Mouse (Mus musculus): ENCODE measurements around the gene Ssb. TPM values are rescaled to one million over a fixed set of nuclear protein-coding genes. Genes with fewer than 3 reads are reported as not detected.
"Not testable (repeated sequence)": the region's sequence is repeated elsewhere in the genome, so short reads cannot be mapped to it uniquely, and the experiment has no call there.

Ssb gene
- total RNA-seq, 4 experiments from 2014 or later = 107 to 135 (median 129) TPM

DNA sequence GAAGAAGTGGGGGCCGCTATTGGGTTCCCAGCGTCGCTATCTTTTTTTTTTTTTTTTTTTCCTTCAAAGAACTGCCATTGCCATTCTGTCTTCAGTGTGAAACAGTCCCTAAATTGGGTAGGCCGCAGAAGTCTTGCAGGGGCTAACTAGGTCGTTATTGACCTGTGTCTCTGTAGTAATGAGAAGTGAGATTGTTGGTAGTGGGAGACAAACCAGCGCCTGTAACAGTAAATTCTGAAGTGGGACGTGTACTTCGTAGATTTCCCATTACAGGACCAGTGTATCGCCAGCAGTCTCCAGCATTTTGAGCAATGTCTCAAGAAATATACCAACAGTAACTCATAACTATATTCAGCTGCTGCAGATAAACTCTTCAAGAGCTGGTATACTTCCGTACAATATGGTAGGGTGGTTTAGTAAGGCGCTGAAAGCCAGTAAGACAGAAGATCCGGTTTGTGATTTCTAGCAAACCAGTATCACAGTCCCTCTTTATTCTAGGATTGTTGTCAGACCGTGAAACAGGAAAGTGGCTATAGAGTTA is 825 bp downstream of the Ssb start:
- no peak for DNase-seq (ENCODE audit: low spot score in 2 of 2)

DNA sequence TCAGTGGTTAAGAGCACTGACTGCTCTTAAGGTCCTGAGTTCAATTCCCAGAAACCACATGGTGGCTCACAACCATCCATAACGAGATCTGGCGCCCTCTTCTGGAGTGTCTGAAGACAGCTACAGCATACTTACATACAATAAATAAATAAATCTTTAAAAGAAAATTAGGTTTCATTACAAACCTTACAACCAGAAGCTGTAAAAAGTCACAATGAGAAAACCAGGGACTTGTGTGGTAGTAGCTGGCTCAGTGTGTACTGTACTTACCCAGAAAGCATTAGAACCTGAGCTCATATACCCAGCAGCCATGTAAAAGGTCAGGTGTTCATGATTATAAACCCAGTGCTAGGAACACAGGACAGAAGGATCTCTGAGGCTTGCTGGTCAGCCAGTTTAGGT is 22.6 kb downstream of the Ssb start:
- DNase-seq (ENCODE audit: low spot score in 2 of 2) = no peak

DNA sequence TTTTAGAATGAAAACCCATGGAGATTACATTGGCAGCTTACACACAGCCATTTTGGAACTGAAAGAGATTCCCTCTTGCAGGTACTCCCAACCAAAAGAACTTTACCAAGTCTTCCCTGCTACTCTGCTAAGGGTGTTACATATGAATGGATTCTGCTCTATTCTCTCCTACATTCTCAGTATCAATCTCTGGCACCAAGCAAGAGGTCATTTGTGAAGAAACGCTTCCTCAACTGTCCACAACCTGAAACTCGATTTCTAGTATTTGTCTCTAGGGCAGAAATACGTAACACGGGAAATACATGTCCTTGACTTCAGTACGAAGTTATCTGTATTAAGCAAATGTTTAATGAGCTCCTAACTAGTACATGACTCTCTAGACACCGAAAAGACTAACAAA is 23.2 kb downstream of the Ssb start:
- DNase-seq (ENCODE audit: low spot score in 2 of 2) = no peak

DNA sequence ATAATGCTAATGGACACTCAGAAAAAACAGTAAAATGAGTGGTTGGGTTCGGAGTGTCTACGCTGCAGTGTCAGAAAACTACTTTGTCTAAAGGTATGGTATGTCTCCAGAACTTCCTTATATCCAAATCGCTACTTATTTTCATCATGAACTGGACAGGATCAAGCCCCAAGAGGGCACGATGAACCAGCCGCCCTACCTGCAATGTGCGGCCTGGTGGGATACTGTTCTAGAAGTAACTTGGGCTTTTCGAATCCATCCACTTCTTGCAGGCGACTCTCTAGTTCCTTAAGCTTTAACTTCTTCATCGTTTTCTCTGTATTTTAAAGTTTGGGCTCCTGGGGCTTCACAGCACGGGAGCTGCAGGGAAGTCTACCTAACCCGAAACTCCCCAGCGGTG is 23.7 kb downstream of the Ssb start:
- no peak for DNase-seq (ENCODE audit: low spot score in 2 of 2)

DNA sequence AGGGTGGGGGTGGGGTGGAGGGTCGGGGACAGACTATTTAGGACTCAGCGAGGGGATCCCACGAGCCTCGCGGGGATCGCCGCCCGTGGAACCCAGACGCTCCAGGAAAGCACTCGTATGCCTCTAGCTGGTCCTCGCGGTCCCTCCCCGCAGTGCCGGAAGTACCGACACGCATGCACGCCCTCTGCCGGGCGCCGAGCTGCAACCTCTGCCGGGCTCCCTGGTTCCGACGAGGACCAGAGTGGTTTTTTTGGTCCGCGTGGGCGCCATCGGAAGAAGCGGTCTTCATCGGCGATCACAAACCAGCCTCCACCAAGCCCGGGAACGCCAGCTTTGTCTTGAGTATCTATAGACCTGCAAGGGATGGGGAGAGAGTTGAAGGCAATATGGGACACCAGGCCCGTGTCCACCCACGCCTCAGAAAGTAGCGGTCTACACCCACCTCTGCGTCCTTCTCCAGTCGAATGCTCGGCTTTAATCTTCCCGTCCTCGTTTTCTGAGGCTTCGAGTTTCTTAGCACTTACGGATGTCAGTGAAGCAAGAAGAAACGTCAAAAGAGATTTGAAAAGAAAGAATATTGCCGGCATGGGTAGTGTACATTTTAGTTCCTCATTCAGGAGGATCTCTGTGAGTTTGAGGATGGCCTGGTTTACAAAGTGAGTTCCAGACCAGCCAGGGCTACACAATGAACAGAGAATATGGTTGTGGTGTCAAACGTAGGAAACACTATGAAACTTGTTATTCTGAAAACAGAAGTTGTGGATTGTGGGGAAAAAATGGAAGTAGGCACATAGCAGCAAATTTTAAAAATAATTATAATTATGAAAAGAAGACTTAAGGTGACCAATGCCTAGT is 24.3 kb downstream of the Ssb start, which contains the start of gene Mettl5:
Mettl5 (minus strand) TSS at position 165 of the 855 bp plus-strand sequence.
- DNase-seq (ENCODE audit: low spot score in 2 of 2) = peak; percentile 79 to 89

DNA sequence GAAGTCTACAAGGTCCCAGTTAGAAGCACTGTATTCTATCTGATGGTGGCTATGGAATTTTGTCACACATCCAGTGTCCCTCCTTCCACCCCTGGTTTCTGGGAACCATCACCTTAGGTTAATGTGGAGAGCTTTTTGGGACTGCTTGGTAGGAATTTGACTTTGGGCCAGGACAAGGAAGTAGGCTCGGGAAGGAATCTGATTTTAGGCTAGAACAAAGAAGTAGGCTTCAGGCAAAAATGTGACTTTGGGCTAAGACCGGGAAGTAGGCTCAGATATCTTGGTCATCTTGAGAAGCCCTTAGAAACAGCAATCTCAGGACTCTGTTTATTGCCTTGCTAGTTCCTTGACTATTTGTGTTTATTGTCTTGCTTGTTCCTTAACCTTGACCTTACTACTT is 27.6 kb downstream of the Ssb start:
- DNase-seq (ENCODE audit: low spot score in 2 of 2) = no peak

DNA sequence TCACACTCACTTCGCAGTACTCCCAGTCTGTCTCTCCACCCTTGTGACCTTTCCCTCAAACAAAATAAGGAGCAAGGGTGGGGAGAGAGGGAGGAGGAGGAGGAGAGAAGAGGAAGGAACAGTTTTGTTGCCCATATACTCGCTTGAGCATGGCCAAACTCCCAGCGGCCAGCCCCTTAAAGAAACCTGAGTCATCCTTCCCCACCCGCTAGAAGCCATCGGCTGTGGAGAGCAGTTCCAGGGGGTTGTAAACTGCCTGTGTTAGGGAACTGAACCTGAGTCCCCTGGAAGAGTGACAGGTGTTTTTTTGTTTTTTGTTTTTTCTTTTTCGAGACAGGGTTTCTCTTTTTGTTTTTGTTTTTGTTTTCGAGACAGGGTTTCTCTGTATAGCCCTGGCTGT is 29.5 kb downstream of the Ssb start:
- no peak for DNase-seq (ENCODE audit: low spot score in 2 of 2)

DNA sequence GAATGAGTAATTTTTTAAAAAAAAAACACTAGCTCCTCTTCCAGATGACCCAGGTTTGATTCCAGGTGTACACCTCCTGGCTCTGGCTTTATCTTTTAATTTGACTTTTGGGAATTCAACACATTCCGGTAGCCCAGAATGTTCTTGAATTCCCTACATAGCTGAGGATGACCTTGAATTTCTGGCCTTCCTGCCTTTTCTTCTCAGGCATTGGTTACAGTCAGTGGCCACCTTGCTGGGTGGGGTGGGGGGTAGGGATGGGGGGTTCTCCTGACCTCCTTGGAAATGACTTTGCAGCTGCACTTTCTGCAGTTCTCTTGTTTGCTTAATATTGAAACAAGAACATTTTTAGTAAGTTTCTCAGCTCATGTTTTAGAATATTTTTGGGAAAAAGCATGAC is 31.8 kb downstream of the Ssb start:
- DNase-seq (ENCODE audit: low spot score in 2 of 2) = no peak

DNA sequence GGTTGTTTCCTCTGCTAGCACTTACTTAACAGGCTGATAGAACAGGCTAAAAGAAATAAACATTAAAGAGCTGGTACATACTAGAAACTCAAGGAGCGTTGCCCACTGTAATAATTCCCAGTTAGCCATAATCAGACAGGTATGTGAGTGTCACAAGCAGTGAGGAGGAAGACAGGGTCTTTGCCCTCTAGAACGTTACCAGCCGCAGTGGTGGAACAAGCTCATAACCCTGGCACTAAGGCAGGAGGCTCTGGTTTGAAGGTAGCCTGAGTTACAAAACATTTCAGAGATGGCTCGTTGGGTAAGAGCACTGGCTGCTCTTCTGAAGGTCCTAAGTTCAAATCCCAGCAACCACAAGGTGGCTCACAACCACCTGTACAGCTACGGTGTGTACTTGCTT is 32.5 kb downstream of the Ssb start:
- no peak for DNase-seq (ENCODE audit: low spot score in 2 of 2)

DNA sequence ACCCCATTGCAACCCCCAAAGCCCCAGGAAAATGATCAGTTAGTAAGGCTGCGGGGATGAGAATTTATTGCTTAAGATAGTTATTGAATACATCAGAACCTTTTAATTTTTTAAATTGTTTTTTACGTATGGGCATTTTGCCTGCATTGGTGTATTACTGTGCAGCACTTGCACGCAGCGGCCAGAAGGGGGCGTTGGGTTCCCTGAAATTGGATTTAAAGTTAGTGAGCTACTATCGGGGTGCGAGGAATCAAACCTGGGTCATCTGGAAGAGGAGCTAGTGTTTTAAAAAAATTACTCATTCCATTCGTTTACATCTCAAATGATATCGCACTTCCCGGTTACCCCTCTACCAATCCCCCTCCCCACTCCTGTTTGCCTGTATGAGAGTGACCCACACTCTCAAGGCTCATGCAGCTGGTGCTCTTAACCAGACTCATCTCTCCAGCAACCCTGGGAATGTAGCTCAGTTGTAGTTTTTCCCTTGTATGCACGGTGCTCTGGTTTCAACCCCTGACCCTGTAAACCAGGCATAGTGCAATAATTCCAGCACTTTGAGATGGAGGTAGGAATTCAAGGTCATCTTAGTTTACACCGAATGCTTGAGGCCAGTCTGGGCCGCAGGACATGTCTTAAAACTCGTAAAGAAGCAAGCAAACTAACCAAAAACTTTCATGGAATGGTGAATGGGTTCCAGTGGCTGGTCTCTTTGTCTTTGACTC is 34.3 kb downstream of the Ssb start:
- no peak for DNase-seq (ENCODE audit: low spot score in 2 of 2)

DNA sequence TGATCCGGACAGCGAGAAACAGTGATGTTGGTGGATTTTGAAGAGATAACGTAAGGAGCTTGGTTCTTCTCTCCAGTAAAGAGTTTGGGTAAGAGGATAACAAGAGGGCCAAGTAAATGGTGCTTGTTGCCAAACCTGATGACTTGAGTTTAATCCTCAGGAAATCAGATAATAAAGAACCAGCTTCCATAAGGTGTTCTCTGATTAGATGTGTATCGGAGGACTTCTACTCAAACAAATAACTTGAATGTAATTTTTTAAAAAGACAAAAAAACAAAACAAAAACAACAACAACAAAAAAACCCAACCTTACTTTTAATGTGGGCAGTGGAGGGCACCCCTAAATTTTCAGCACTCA is 34.8 kb downstream of the Ssb start:
- no peak for DNase-seq (ENCODE audit: low spot score in 2 of 2)

DNA sequence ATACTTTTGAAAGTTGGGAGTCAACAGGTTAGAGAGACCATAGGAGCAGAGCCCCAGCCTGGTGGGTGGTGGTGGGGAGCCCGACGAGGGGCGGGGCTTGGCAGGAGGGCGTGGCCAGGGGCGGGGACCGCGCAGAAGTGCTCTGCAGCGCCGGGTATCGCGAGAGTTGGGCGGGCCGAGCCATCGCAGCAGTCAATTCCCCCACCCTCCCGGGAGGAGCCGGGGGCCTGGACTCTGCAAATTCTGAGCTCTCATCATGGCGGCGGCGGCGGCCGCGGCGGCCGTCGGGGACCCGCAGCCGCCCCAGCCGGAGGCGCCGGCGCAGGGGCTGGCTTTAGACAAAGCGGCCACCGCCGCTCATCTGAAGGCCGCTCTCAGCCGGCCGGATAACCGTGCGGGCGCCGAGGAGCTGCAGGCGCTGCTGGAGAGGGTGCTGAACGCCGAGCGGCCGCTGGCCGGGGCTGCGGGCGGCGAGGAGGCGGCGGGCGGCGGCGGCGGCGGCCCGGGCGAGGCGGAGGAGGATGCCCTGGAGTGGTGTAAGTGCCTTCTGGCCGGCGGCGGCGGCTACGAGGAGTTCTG is 35.8 kb downstream of the Ssb start, which contains the start of gene Ubr3:
Ubr3 (plus strand) TSS at position 208 of the 579 bp plus-strand sequence.
- DNase-seq (ENCODE audit: low spot score in 2 of 2) = peak; percentile 92 to 96

DNA sequence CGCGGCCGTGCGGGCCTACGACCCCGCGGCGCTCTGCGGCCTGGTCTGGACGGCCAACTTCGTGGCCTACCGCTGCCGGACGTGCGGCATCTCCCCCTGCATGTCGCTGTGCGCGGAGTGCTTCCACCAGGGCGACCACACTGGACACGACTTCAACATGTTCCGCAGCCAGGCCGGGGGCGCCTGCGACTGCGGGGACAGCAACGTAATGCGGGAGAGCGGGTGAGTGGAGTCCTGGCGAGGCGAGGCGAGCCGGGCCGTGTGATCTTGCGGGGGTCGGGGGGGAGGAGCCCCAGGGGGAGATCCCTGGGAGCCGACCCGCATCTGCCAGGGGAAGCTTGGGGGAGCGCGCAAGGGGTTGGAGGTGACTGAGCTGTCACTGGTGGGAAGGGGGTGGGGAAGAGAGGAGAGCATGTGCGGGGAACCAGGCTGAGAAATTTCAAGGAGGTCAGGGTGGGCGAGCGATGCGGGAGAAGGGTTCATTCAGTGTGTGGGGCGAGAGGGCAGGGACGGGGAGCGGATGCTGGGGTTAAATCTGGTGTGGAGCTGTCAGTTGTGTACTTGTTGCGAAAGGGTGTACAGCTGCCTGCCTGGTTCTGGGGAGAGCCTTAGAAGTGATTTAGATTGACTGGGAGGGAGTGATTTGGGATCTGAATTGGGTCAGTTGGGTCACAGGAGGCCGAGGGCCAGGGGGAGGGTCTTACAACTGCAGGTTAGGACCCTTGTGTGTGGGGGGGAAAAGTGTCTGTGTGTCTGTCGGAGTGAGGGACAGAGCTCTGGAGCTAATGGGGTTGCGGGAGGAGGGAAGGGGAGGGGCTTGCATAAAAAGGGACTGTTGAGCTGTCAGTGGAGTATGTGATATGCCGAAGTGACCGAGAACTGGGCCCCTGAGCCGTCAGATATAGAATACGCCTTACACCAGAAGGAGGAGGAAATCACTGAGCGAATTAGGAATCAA is 36.5 kb downstream of the Ssb start:
- DNase-seq (ENCODE audit: low spot score in 2 of 2) = peak; percentile 38

DNA sequence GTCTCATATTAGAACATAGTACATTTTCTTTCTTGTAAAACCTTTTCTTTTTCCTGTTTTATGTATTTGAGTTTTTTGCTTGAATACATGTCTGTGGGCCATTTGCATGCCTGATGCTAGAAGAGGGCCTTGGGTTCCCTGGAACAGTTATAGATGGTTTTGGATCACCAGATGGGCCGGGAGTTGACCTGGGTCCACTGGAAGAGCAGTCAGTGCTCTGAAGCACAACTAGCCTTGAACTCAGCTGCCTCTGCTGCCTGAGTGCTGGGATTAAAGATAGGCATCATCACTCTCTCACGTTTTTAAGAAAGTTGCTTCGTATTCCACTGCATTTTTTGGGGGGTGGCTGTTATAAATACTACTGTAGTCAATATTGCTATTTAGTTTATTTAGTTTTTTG is 42.2 kb downstream of the Ssb start:
- no peak for DNase-seq (ENCODE audit: low spot score in 2 of 2)

DNA sequence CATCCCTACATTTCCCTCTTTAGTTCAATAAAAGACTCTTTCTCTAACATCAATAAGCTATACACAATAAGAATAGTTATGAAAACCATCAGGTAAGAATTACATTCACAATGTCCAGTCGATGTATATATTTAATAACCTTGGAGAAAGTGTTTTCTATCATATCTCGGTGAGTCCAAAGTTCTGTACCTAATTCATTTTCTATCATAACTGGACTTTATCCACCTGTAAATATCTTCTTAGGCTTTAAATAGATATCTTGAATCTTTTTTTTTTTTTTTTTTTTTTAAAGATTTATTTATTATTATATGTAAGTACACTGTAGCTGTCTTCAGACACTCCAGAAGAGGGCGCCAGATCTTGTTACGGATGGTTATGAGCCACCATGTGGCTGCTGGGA is 46.0 kb downstream of the Ssb start:
- not testable (repeated sequence) for DNase-seq (ENCODE audit: low spot score in 2 of 2)

DNA sequence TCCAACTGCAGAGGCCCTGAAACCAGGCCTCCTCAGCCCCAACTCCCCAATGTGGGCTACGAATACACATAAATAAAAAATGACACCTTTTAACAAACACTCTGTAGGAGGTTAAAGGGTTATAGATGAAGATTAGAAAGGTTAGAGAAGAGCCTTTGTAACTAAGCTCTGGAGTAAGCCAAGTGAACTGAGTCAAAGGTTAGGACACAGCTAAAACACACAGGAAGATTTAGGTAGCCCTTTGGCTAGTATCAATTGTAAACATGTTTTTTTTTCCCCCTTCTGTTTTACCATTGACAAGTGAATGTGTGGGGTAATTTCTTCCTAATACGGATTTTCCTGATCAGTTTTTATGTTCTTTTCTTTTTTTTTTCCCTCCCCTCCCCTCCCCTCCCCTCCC is 51.4 kb downstream of the Ssb start:
- DNase-seq (ENCODE audit: low spot score in 2 of 2) = no peak

DNA sequence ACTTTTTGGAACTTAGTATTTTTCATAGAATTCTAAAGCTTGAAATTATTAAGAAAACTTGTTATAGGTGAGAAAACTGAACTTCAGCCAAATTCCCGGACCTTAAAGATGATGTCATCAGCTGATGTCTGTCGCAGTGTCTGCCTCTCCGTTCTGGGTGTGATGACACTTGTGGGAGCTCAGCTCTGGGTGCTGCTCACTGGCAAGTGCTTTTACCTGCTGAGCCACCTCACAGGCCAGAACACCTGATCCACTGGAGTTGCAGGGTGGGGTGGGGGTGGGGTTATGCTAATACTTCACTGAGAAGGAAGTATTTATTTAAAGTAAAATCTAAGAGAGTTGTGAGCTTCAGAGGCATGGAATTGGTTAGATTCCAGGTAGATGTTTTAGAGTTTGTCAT is 55.9 kb downstream of the Ssb start:
- no peak for DNase-seq (ENCODE audit: low spot score in 2 of 2)
